Mouse (Mus musculus) myocyte (in vitro differentiated cells): ENCODE results near the gene Lmtk2. TPM values are rescaled to one million over a fixed set of nuclear protein-coding genes. Genes with fewer than 3 reads are reported as not detected.

Source experiments
- H3K27me3 ChIP-seq: one replicate; pipeline ENCODE4 v1.6.1; 2011; ENCODE audit not compliant: control insufficient read depth, insufficient read depth, insufficient read length
- H3K36me3 ChIP-seq: one replicate; pipeline ENCODE4 v1.6.1; 2011; ENCODE audit not compliant: control insufficient read depth, insufficient read depth
- H3K4me2 ChIP-seq: one replicate; pipeline ENCODE4 v1.6.1; 2011; ENCODE audit warnings: low read depth, control low read depth
- H3K4me3 ChIP-seq: one replicate; pipeline ENCODE4 v1.5.1; 2011; ENCODE audit warnings: mild to moderate bottlenecking, control low read depth, moderate library complexity
- H3K79me2 ChIP-seq: one replicate; pipeline ENCODE4 v1.6.1; 2011; ENCODE audit not compliant: control insufficient read depth, insufficient read depth
- H3ac ChIP-seq: one replicate; pipeline ENCODE4 v1.6.1; 2011; ENCODE audit not compliant: control insufficient read depth, insufficient read length
- CEBPB ChIP-seq: IDR thresholded peaks from 2 replicates; pipeline ENCODE4 v1.6.1; 2011; ENCODE audit warnings: mild to moderate bottlenecking, moderate library complexity; ENCODE audit not compliant: poor library complexity, insufficient read depth, severe bottlenecking
- E2F4 ChIP-seq: IDR thresholded peaks from one replicate; pipeline ENCODE4 v1.6.1; 2011; ENCODE audit warnings: mild to moderate bottlenecking, control low read depth, moderate library complexity; ENCODE audit not compliant: insufficient read depth
- MAX ChIP-seq: IDR thresholded peaks from one replicate; pipeline ENCODE4 v1.6.1; 2011; ENCODE audit warnings: low read depth, mild to moderate bottlenecking, control low read depth
- MYOD1 ChIP-seq, 3 experiments: IDR thresholded peaks; one replicate each; pipeline ENCODE4 v1.6.1; 2011; ENCODE audit warnings: control low read depth in 2 of 3, low read depth in 2 of 3, mild to moderate bottlenecking in 2 of 3, moderate library complexity in 1 of 3; ENCODE audit not compliant: insufficient read length in 2 of 3, control insufficient read depth in 1 of 3
- MYOG ChIP-seq, 3 experiments: IDR thresholded peaks; one replicate each; pipeline ENCODE4 v1.6.1; 2011; ENCODE audit warnings: control low read depth in 2 of 3, low read depth in 2 of 3, mild to moderate bottlenecking in 2 of 3; ENCODE audit not compliant: insufficient read length in 2 of 3, control insufficient read depth in 1 of 3, insufficient read depth in 1 of 3
- POLR2A ChIP-seq: IDR thresholded peaks from one replicate; pipeline ENCODE4 v1.6.1; 2011; ENCODE audit warnings: low read depth, mild to moderate bottlenecking, control low read depth, moderate library complexity; ENCODE audit not compliant: insufficient read length
- POLR2AphosphoS2 ChIP-seq: IDR thresholded peaks from one replicate; pipeline ENCODE4 v1.6.1; 2011; ENCODE audit warnings: low read depth, control low read depth; ENCODE audit not compliant: insufficient read length
- REST ChIP-seq: IDR thresholded peaks from one replicate; pipeline ENCODE4 v1.6.1; 2011; ENCODE audit warnings: mild to moderate bottlenecking, control low read depth, moderate library complexity; ENCODE audit not compliant: insufficient read depth, insufficient read length
- SRF ChIP-seq: IDR thresholded peaks from one replicate; pipeline ENCODE4 v1.6.1; 2011; ENCODE audit warnings: low read depth; ENCODE audit not compliant: control insufficient read depth, insufficient read length
- TCF12 ChIP-seq: IDR thresholded peaks from one replicate; pipeline ENCODE4 v1.6.1; 2011; ENCODE audit warnings: mild to moderate bottlenecking, control low read depth; ENCODE audit not compliant: poor library complexity, insufficient read depth, severe bottlenecking
- TCF3 ChIP-seq: IDR thresholded peaks from one replicate; pipeline ENCODE4 v1.6.1; 2011; ENCODE audit warnings: low read depth, control low read depth; ENCODE audit not compliant: insufficient read length
- USF1 ChIP-seq: IDR thresholded peaks from one replicate; pipeline ENCODE4 v1.6.1; 2011; ENCODE audit warnings: low read depth, mild to moderate bottlenecking, control low read depth, moderate library complexity
- polyA plus RNA-seq: library from polyadenylated mRNA; unstranded; fragments of >200 nt; fragmentation: generic; extraction: Trizol; gene quantifications from one replicate; pipeline ENCODE4 v1.2.1, GENCODE M21; 2012; ENCODE audit warnings: missing spikeins

The Lmtk2 gene
- polyA plus RNA-seq, 1 experiment: 4.7 TPM

GRCm38 (mm10) chr5:144219936-144220335 is 119.7 kb downstream of the Lmtk2 start:
- Histone ChIP-seq H3K4me2 (no peak overlapping the region), H3K27me3 (no peaks in the 10 kb centered on the region), H3K4me3 (no peak overlapping the region), H3K79me2 (no peaks in the 10 kb centered on the region), H3ac (no peak overlapping the region), H3K36me3 (no peaks in the 10 kb centered on the region)
- TF ChIP-seq USF1 (no peak), MYOD1 (IDR thresholded peaks at IDR 0.05; ENCODE audit: control insufficient read depth in 1 of 3, insufficient read length in 2 of 3, low read depth in 2 of 3) (no peak), CEBPB (no peak), E2F4 (no peak), REST (no peak), TCF3 (no peak), SRF (no peak), MAX (no peak), MYOG (IDR thresholded peaks at IDR 0.05; ENCODE audit: control insufficient read depth in 1 of 3, insufficient read depth in 1 of 3, insufficient read length in 2 of 3, low read depth in 2 of 3) (no peak), POLR2AphosphoS2 (no peak)

- Histone ChIP-seq H3K27me3 (no peaks in the 10 kb centered on the region), H3K36me3 (no peaks in the 10 kb centered on the region), H3K4me2 (peak overlapping the region; percentile 8), H3K79me2 (no peaks in the 10 kb centered on the region), H3K4me3 (no peak overlapping the region), H3ac (no peak overlapping the region)
- TF ChIP-seq SRF: no peak
- peak; percentile 21 for TF ChIP-seq USF1
Observed at GRCm38 (mm10) chr5:144221305-144221704, 121.1 kb downstream of the Lmtk2 start.

GRCm38 (mm10) chr5:144222811-144223502 is 122.7 kb downstream of the Lmtk2 start:
- peak overlapping the region; percentile 69 for H3ac ChIP-seq
- H3K79me2 ChIP-seq: no peaks in the 10 kb centered on the region
- no peak for TF ChIP-seq MAX
- no peak for TF ChIP-seq TCF12
- no peak for TF ChIP-seq TCF3
- TF ChIP-seq E2F4: no peak
- TF ChIP-seq USF1: no peak
- no peak for TF ChIP-seq POLR2A
- TF ChIP-seq REST: no peak
- peak in 1 of 3 experiments; percentile 55 for TF ChIP-seq MYOG (IDR thresholded peaks at IDR 0.05; ENCODE audit: control insufficient read depth in 1 of 3, insufficient read depth in 1 of 3, insufficient read length in 2 of 3, low read depth in 2 of 3)
- TF ChIP-seq MYOD1 (IDR thresholded peaks at IDR 0.05; ENCODE audit: control insufficient read depth in 1 of 3, insufficient read length in 2 of 3, low read depth in 2 of 3): peak in 2 of 3 experiments; percentile 36 to 55
- TF ChIP-seq CEBPB: no peak
- no peak for TF ChIP-seq SRF
- TF ChIP-seq POLR2AphosphoS2: no peak
- H3K27me3 ChIP-seq: no peaks in the 10 kb centered on the region
- H3K36me3 ChIP-seq: no peaks in the 10 kb centered on the region
- H3K4me2 ChIP-seq: peak overlapping the region; percentile 71
- H3K4me3 ChIP-seq: peak overlapping the region; percentile 66

GRCm38 (mm10) chr5:144223503-144223862 is 123.2 kb downstream of the Lmtk2 start, which contains the start of gene Tecpr1:
Gene Tecpr1, minus strand, starts transcription at chr5:144223615.
- Histone ChIP-seq H3K36me3 (no peaks in the 10 kb centered on the region), H3K4me2 (peak within 1 kb of the TSS; percentile 71), H3K27me3 (no peaks in the 10 kb centered on the region), H3K4me3 (peak within 1 kb of the TSS; percentile 66), H3K79me2 (no peaks in the 10 kb centered on the region), H3ac (peak within 1 kb of the TSS; percentile 69)
- TF ChIP-seq USF1: no peak
- peak; percentile 98 for TF ChIP-seq POLR2A
- no peak for TF ChIP-seq E2F4
- TF ChIP-seq TCF12: no peak
- TF ChIP-seq POLR2AphosphoS2: peak; percentile 94

- peak overlapping the region; percentile 71 for H3K4me2 ChIP-seq
- no peak for TF ChIP-seq E2F4
- TF ChIP-seq MAX: no peak
- no peak for TF ChIP-seq POLR2AphosphoS2
- no peak for TF ChIP-seq CEBPB
- no peak for TF ChIP-seq TCF12
- no peak for TF ChIP-seq REST
- TF ChIP-seq MYOD1 (IDR thresholded peaks at IDR 0.05; ENCODE audit: control insufficient read depth in 1 of 3, insufficient read length in 2 of 3, low read depth in 2 of 3): no peak
- no peak for TF ChIP-seq MYOG (IDR thresholded peaks at IDR 0.05; ENCODE audit: control insufficient read depth in 1 of 3, insufficient read depth in 1 of 3, insufficient read length in 2 of 3, low read depth in 2 of 3)
- TF ChIP-seq POLR2A: no peak
- no peak for TF ChIP-seq TCF3
- TF ChIP-seq SRF: no peak
- no peak for TF ChIP-seq USF1
- H3K79me2 ChIP-seq: no peaks in the 10 kb centered on the region
- no peaks in the 10 kb centered on the region for H3K36me3 ChIP-seq
- H3ac ChIP-seq: peak overlapping the region; percentile 69
- no peaks in the 10 kb centered on the region for H3K27me3 ChIP-seq
- H3K4me3 ChIP-seq: peak overlapping the region; percentile 66
Observed at GRCm38 (mm10) chr5:144223899-144224816, 123.9 kb downstream of the Lmtk2 start.
